Mouse (Mus musculus) effector memory CD4-positive, alpha-beta T cell, adult 7 months (primary cell): ENCODE data around the gene Olfr1336. TPM values are rescaled to one million over a fixed set of nuclear protein-coding genes. Genes with fewer than 3 reads are reported as not detected.

Experiments used
- polyA plus RNA-seq: library from polyadenylated mRNA; unstranded; fragments of 100-300 nt; shearing (Covaris generic); gene quantifications from one replicate; pipeline ENCODE4 v1.2.1, GENCODE M21; 2017

Olfr1336 gene
- 0.05 TPM for polyA plus RNA-seq

GRCm38 (mm10) chr7:6455868-6456267 is at the start of gene Olfr1336:
TSS of gene Olfr1336 (plus strand) at chr7:6456168.

GRCm38 (mm10) chr7:6410043-6410442 is 45.9 kb upstream of the Olfr1336 start, which contains the start of gene Gm20715:
TSS of gene Gm20715 (plus strand) at chr7:6410277.

DNA sequence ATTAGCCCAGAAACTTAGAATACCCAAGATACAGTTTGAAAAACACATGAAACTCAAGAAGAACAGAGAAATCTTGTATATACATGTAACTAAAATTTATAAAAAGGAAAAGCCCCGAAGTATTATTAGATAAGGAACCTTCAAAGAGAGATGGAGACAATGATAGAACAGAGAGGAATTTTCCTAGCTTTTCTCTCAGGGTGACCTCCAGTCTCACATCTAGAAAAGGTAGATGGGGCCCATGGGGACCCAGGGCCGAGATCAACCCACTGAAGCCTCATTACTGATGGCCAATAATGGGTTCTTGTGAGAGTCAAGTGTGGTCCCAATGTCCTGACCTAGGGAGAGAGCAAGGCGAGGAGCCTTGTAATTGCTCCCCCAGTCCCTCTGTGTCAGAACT is 17.6 kb upstream of the Olfr1336 start, which contains the start of gene Olfr1344:
Gene Olfr1344, plus strand, starts transcription at position 301 of the 400 bp plus-strand sequence.

DNA sequence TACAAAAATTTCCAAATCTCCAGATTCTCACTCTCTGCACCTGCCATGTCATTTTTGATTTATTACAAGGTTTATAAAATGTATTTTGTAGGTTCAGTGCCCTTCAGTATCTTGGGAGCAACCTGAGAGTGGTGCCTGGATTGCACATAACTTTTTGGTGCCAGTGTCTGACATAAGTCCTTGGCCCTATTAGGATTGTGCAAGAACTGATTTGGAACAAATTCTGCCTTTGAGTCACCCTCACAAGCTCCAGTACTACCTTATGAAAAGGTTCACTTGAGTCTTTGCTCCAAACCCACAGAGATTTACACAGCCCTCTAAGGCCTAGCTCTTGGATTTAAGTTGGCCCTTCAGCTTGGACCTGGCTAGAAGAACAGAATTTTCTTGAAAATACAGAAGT is 11.0 kb downstream of the Olfr1336 start, which contains the start of gene Olfr1346:
Gene Olfr1346, plus strand, starts transcription at position 151 of the 400 bp plus-strand sequence.

DNA sequence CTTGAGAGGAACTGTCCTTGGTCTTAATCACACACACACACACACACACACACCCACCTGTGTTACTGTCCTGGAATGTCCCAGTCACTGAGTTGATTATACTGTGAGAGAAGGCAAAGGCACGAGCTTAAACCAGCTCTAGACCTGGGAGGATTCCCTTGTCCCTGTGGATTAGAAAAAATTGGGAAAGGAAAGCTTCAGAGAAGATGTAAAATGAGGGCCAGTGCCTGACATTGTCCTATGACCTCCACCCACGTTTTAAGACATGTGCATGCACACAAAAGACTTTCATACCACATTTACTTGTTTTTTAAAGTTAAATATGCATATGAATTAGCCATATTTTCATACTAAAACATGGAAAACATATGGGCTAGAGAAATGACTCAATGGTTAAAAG is 30.9 kb downstream of the Olfr1336 start, which contains the start of gene Olfr5:
Gene Olfr5, minus strand, starts transcription at position 101 of the 400 bp plus-strand sequence.

GRCm38 (mm10) chr7:6499655-6500054 is 43.7 kb downstream of the Olfr1336 start, which contains the start of gene Olfr1347:
TSS of gene Olfr1347 (minus strand) at chr7:6499755.

GRCm38 (mm10) chr7:6508648-6509047 is 52.7 kb downstream of the Olfr1336 start, which contains the start of gene Olfr1348:
TSS of gene Olfr1348 (minus strand) at chr7:6508748.

Other genes with a start within 250 kb of the Olfr1336 start
- gene Zscan5b, start 233.9 kb upstream of the Olfr1336 start, polyA plus RNA-seq: 0.35 TPM
- not detected for gene Epp13, start 203.5 kb upstream of the Olfr1336 start, polyA plus RNA-seq
- gene Zfp667, start 169.6 kb upstream of the Olfr1336 start, polyA plus RNA-seq: 8.4 TPM
- gene Zfp583, start 124.9 kb upstream of the Olfr1336 start, polyA plus RNA-seq: 0.22 TPM
- gene Gm3854, start 112.4 kb upstream of the Olfr1336 start, polyA plus RNA-seq: 0.89 TPM
- 1.9 TPM for gene Zfp78, start 92.9 kb upstream of the Olfr1336 start, polyA plus RNA-seq
- 5.9 TPM for gene Zfp28, start 72.9 kb upstream of the Olfr1336 start, polyA plus RNA-seq
- gene Smim17, start 57.5 kb upstream of the Olfr1336 start, polyA plus RNA-seq: 0.61 TPM
- not detected for gene Gm20715, start 45.9 kb upstream of the Olfr1336 start, polyA plus RNA-seq
- gene Olfr1344, start 17.5 kb upstream of the Olfr1336 start, polyA plus RNA-seq: not detected
- 0.35 TPM for gene Olfr1346, start 10.9 kb downstream of the Olfr1336 start, polyA plus RNA-seq
- not detected for gene Olfr5, start 30.8 kb downstream of the Olfr1336 start, polyA plus RNA-seq
- gene Olfr1347, start 43.6 kb downstream of the Olfr1336 start, polyA plus RNA-seq: not detected
- gene Olfr1348, start 52.6 kb downstream of the Olfr1336 start, polyA plus RNA-seq: not detected
- gene Olfr1349, start 66.8 kb downstream of the Olfr1336 start, polyA plus RNA-seq: not detected
- gene Olfr1350, start 108.7 kb downstream of the Olfr1336 start, polyA plus RNA-seq: 0.24 TPM
- gene Zim1, start 240.3 kb downstream of the Olfr1336 start, polyA plus RNA-seq: not detected